Mouse (Mus musculus) stomach, postnatal 0 days (tissue): ENCODE measurements around the gene Ldlr. TPM values are rescaled to one million over a fixed set of nuclear protein-coding genes. Genes with fewer than 3 reads are reported as not detected.

Experiments
- ATAC-seq: fragments of 200-750 bp; cut with Nextera tagmentation; 2 replicates; pipeline ENCODE4 v1.8.0; 2017; ENCODE audit not compliant: low FRiP score, low TSS enrichment
- DNase-seq: peaks from one replicate; pipeline ENCODE4 v3.0.0-alpha.2; 2016; ENCODE audit warnings: low spot score
- H3K27ac ChIP-seq: fragments of 300-500 bp; sonication (generic); replicated peaks from 2 replicates; pipeline ENCODE4 v1.5.1; 2014; ENCODE audit warnings: mild to moderate bottlenecking, control low read depth
- H3K27me3 ChIP-seq: fragments of 300-500 bp; sonication (generic); 2 replicates; pipeline ENCODE4 v1.6.1; 2014; ENCODE audit warnings: low read length; ENCODE audit not compliant: control insufficient read depth, insufficient read depth
- H3K36me3 ChIP-seq: fragments of 300-500 bp; sonication (generic); 2 replicates; pipeline ENCODE4 v1.6.1; 2014; ENCODE audit warnings: low read length, mixed read lengths; ENCODE audit not compliant: control insufficient read depth, insufficient read depth
- H3K4me1 ChIP-seq: fragments of 300-500 bp; sonication (generic); replicated peaks from 2 replicates; pipeline ENCODE4 v1.6.1; 2014; ENCODE audit warnings: antibody characterized with exemption; ENCODE audit not compliant: control insufficient read depth, insufficient read depth
- H3K4me2 ChIP-seq: fragments of 300-500 bp; sonication (generic); replicated peaks from 2 replicates; pipeline ENCODE4 v1.6.1; 2014; ENCODE audit warnings: low read depth, mild to moderate bottlenecking, control low read depth, moderate library complexity
- H3K4me3 ChIP-seq: fragments of 300-500 bp; sonication (generic); 2 replicates; pipeline ENCODE4 v1.5.1; 2014; ENCODE audit warnings: low read depth, low read length, control low read depth
- H3K9ac ChIP-seq: fragments of 300-500 bp; sonication (generic); 2 replicates; pipeline ENCODE4 v1.6.1; 2014; ENCODE audit warnings: mild to moderate bottlenecking, low read length, control low read depth, mixed read lengths
- H3K9me3 ChIP-seq: fragments of 300-500 bp; sonication (generic); 2 replicates; pipeline ENCODE4 v1.6.1; 2016; ENCODE audit warnings: low read length; ENCODE audit not compliant: control insufficient read depth
- CTCF ChIP-seq: IDR thresholded peaks from 2 replicates; pipeline ENCODE4 v1.5.1; 2016; ENCODE audit warnings: antibody characterized with exemption, low read depth, mild to moderate bottlenecking, moderate library complexity
- EP300 ChIP-seq: optimal IDR thresholded peaks from 2 replicates; pipeline ENCODE3; 2016; ENCODE audit warnings: antibody characterized with exemption
- WGBS: fragments of 180-500 bp; shearing (Covaris S2); extraction: QIAGEN DNeasy Blood & Tissue Kit; methylation state at CpG from one replicate; pipeline ENCODE4 v1.1.7; 2014; 5-methylcytosine and 5-hydroxymethylcytosine counted together
- polyA plus RNA-seq: library from polyadenylated mRNA; unstranded; fragments of >200 nt; fragmentation: Nextera tagmentation; extraction: Ambion mirVana; gene quantifications from 2 replicates; pipeline ENCODE4 v1.2.1, GENCODE M21; 2015

Gene Ldlr
- polyA plus RNA-seq, 1 experiment from 2014 or later: 30.4 TPM

DNA sequence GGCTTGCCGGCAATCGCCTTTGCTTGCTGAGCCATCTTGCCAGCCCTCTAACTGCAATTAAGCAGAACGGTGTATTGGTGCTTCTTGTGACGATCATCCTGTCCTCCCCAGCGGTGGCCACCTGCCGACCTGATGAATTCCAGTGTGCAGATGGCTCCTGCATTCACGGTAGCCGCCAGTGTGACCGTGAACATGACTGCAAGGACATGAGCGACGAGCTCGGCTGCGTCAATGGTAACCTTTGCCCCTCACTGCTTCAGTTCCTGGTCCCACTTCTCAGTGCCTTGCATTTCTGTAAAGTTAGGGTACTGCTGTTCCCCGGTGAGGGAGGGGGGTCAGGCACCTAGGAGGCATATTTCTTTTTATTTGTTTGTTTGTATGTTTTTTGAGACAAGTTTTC lies 11.8 kb downstream of the Ldlr start:
- TF ChIP-seq EP300: no peak
- Histone ChIP-seq H3K4me3 (no peak overlapping the region), H3K9me3 (no peaks in the 10 kb centered on the region), H3K27ac (no peak overlapping the region), H3K27me3 (no peaks in the 10 kb centered on the region), H3K4me2 (no peak overlapping the region), H3K9ac (no peak overlapping the region), H3K36me3 (peaks cover 55% of the 10 kb centered on the region), H3K4me1 (no peaks in the 10 kb centered on the region)
- DNase-seq: no peak
- WGBS: 90% methylated on average over 14 of the region's 14 CpGs
- no peak for ATAC-seq

DNA sequence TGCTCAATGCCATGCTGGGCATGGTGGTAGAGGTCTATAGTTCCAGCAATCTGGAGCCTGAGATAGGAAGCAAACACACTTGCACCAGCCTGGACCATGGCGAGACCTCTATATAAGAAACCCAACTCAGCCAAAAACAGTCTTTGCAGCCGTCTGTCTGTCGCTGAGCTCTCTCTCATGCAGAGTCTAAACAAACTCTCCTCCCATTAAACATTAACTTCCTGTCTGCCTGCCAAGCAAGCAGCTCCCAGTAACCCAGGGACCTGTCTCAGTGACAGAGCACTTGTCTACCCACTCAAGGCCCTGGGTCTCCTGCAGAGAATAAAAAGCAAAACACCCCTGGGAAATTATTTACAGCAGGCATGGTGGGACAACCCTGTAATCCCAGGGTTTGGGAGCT lies 13.3 kb downstream of the Ldlr start:
- TF ChIP-seq EP300: no peak
- no peak for TF ChIP-seq CTCF
- WGBS: 23% methylated on average over 3 of the region's 3 CpGs
- H3K4me2 ChIP-seq: no peak overlapping the region
- H3K4me1 ChIP-seq: no peaks in the 10 kb centered on the region
- H3K4me3 ChIP-seq: no peak overlapping the region
- H3K9me3 ChIP-seq: no peaks in the 10 kb centered on the region
- H3K27ac ChIP-seq: no peak overlapping the region
- no peak for ATAC-seq
- H3K9ac ChIP-seq: no peak overlapping the region
- no peak for DNase-seq
- peaks cover 62% of the 10 kb centered on the region for H3K36me3 ChIP-seq
- H3K27me3 ChIP-seq: no peaks in the 10 kb centered on the region

DNA sequence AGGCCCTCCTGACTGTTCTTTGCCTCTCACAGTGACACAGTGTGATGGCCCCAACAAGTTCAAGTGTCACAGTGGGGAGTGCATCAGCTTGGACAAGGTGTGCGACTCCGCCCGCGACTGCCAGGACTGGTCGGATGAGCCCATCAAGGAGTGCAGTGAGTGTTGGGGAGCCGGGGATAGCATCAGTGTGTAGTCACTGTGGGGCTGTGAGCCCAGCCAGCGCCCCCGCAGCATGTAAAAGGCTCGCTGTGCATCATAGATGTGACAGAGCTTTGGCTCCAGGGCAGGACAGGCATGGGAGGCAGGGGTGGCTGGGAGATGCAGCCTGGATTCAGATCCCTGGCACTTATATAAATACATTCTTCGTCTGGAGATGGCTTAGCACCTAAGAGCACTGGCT lies 13.9 kb downstream of the Ldlr start:
- peaks cover 65% of the 10 kb centered on the region for H3K36me3 ChIP-seq
- no peak overlapping the region for H3K27ac ChIP-seq
- H3K4me1 ChIP-seq: no peaks in the 10 kb centered on the region
- H3K4me2 ChIP-seq: no peak overlapping the region
- no peaks in the 10 kb centered on the region for H3K9me3 ChIP-seq
- no peak for TF ChIP-seq EP300
- no peak for TF ChIP-seq CTCF
- 91% methylated on average over 10 of the region's 10 CpGs for WGBS
- no peaks in the 10 kb centered on the region for H3K27me3 ChIP-seq
- H3K4me3 ChIP-seq: no peak overlapping the region
- no peak overlapping the region for H3K9ac ChIP-seq
- ATAC-seq (no peak; the same call in 1 of the 2 replicates), DNase-seq (no peak)

DNA sequence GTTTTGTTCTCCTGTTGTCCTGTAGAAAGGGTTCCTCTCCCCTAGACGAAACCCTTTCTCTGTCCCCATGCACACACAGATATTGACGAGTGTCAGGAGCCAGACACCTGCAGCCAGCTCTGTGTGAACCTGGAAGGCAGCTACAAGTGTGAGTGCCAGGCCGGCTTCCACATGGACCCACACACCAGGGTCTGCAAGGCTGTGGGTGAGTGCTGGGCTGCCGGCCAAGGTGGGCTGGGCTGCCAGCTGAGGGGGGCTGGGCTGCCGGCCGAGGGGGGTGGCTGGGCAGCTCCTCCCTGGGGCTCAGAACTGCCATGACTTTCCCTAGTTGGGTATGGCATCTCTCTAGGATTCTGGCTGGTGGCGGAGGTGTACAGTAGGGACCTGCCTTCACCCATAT lies 15.5 kb downstream of the Ldlr start:
- Histone ChIP-seq H3K27ac (no peak overlapping the region), H3K4me3 (no peak overlapping the region), H3K9me3 (no peaks in the 10 kb centered on the region), H3K4me2 (no peak overlapping the region), H3K9ac (no peak overlapping the region), H3K4me1 (no peaks in the 10 kb centered on the region), H3K27me3 (no peaks in the 10 kb centered on the region), H3K36me3 (peaks cover 59% of the 10 kb centered on the region)
- TF ChIP-seq CTCF (no peak), EP300 (no peak)
- WGBS: 84% methylated on average over 7 of the region's 7 CpGs
- DNase-seq: no peak
- no peak for ATAC-seq

DNA sequence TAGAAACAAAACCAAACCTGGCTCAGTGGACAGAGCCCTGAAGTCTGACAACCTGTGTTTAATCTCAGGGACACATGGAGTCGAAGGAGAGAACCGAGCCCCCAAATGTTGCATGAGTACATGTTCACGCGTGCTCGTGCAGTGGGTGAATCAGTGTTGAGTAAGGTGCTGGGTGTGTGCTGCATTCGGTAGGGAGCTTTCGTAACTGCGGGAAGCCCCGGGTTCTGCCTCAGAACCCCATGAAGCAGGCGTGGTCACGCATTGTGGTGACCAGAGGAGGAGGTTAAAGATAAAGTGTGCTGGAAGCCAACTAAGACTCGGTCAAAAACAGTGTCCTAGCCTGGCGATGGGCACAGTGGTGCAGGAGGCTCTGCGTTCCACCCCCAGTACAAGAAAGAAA lies 17.1 kb downstream of the Ldlr start:
- H3K27ac ChIP-seq: no peak overlapping the region
- WGBS: 88% methylated on average over 14 of the region's 14 CpGs

DNA sequence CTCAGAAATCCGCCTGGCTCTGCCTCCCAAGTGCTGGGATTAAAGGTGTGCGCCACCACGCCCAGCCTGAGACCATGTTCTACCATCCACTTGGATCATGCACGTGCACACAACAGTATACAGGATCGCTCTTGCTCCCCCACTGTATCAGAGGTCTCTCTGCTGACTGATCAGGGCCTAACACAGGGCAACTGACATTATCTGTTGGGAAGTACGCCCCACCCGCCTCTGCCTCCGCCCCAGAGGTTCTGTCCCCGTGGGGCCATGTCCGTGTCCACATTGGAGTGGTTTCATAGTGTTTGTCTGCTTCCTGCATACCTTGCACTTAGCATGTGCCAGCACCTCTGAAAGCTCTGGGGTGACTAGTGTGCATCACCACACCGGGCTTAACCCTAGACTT lies 18.2 kb downstream of the Ldlr start:
- Histone ChIP-seq H3K36me3 (peaks cover 64% of the 10 kb centered on the region), H3K9ac (no peak overlapping the region), H3K9me3 (no peaks in the 10 kb centered on the region), H3K27ac (no peak overlapping the region), H3K27me3 (no peaks in the 10 kb centered on the region), H3K4me1 (no peaks in the 10 kb centered on the region), H3K4me3 (no peak overlapping the region), H3K4me2 (no peak overlapping the region)
- no peak for ATAC-seq
- 84% methylated on average over 11 of the region's 11 CpGs for WGBS
- no peak for DNase-seq
- TF ChIP-seq EP300: no peak
- no peak for TF ChIP-seq CTCF

More for the DNA sequence above, 17.1 kb downstream of the Ldlr start:
- Histone ChIP-seq H3K36me3 (peaks cover 57% of the 10 kb centered on the region), H3K4me3 (no peak overlapping the region), H3K4me1 (no peaks in the 10 kb centered on the region), H3K27me3 (no peaks in the 10 kb centered on the region), H3K4me2 (no peak overlapping the region), H3K9ac (no peak overlapping the region), H3K9me3 (no peaks in the 10 kb centered on the region)
- ATAC-seq: no peak
- TF ChIP-seq CTCF (no peak), EP300 (no peak)
- no peak for DNase-seq
